Mouse (Mus musculus) c-Kit-positive CD71-positive TER-119-negative erythroid progenitor cells, embryonic 14.5 days (primary cell): ENCODE data around the gene 1700001C19Rik.
"Not testable (repeated sequence)": the region's sequence is repeated elsewhere in the genome, so short reads cannot be mapped to it uniquely, and the experiment has no call there.

Source experiments
- DNase-seq: peaks from one replicate; pipeline ENCODE4 v3.0.0-alpha.2; 2013; ENCODE audit warnings: low read depth

1700001C19Rik gene

DNA sequence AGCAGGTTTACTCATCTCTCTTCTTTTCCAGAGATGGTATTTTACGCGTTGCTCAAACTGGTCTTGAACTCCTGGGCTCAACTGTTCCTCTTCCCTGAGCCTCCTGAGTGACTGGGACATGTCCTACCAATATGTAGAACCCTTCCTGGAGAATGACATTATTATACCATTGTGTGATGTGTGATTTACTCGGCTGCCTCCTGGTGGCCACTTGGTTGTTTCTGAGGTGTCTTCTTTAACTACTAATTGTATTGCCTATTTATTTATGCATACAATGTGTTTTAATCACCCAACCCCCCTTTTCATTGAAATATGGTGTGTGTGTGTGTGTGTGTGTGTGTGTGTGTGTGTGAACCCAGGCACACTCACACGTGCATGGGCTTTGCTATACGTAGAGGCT, 6.4 kb downstream of the 1700001C19Rik start:
- DNase-seq = no peak

DNA sequence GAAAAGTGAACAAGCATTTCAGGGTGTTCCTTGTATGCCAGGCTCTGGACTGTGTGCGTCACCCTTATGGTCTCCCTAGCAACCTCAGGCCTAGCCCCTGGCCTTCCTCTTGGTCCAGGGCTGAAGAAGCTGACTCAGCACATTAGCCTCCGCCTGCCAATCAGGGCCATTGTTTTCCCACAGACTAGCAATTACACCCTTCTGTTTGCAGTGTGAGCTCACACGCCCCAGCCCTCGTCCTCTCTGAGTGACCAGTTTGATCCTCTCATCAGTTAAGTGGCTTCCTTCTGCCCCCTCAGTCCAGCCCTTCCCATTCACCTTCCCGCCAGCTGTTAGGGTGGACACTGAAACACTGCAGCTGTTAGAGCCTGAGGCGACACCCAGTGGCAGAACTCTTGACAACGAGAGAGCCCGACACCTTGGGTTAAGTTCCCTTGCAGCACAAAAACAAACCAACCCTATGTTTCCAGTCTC, 8.3 kb downstream of the 1700001C19Rik start:
- DNase-seq = no peak

DNA sequence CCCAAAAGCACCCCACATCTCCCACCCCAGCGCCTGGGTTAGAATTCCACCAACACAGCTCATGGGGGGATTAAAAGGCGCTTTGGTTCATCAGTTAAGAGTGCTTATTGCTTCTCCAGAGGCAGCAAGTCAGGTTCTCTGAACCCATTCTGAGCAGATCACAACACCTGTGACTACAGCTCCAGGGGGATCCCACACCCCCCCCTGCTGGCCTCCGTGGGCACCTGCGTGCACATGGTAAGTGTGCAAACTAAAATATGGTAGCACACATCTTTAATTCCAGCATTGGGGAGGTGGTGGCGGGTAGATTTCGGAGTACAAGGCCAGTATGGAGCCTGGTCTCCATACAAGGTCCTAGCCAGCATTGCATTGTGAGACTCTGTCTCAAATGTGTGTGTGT, 9.9 kb downstream of the 1700001C19Rik start:
- no peak for DNase-seq

DNA sequence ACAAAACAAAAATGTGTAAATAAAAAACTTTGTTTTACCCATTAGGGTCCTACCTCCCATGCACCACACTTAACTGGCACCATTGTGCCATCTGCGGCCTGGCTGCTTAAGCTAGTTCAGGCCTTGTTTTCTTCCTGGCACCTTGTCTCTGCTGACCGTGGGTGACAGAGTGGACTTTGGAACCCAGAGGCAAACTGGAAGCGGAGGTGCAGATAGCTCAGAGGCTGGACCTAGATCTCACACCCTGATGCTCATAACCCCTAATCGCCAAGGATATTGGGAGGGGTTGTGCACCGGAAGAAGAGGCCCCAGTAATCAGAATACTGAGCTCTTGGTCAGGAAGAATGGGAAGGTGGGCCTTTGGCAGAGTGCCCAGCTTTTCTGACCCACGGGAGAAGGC, 13.0 kb downstream of the 1700001C19Rik start:
- DNase-seq = no peak

DNA sequence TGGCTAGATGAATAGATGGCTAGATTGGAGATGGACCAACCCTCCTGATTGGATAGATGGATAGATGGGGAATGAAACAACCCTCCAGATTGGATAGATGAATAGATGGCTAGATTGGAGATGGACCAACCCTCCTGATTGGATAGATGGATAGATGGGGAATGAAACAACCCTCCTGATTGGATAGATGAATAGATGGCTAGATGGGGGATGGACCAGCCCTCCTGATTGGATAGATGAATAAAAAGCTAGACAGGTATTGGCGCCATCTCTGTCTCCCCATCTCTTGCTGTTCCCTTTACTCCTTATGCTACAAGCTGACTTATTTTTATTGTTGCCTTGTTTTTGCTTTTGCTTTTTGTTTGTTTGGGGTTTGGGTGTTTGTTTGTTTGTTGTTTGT, 14.6 kb downstream of the 1700001C19Rik start:
- not testable (repeated sequence) for DNase-seq

DNA sequence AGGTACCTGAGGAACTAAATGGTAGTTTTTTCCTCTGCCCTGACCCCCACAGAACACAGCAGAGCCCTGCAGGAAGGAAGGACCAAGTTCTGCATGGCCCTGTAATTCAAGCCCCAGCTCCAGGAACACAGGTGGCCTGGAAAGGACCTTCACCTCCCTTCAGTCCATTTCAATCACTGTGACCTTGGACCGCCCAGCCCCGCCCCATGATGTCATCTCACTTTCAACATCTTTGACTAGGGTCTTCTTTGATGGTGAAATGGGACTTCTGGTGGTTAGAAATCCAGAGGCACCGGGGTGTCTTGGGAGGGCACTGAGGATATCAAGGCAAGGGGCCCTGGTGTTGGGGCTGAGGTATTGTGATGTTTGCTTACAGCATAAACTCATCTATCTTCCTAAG, 15.6 kb downstream of the 1700001C19Rik start:
- no peak for DNase-seq

DNA sequence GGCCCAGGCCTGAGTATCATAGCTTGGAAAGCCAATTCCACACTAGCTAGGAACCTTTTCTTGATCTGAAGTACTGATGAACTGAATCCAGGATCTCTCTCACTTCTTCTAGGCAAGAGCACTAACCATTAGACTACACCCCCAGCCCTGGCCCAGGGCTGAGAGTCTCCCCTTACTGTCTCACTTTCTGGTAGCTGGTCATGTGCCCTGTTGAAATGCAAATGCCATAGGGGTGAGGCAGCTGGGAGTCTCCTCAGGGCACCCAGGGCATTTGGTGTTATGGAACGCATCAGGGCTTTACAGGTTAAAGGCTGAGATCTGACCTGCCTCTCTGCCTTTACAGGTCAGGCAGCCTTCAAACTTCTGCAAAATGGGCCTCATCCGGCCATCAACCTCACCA, 17.0 kb downstream of the 1700001C19Rik start:
- no peak for DNase-seq

DNA sequence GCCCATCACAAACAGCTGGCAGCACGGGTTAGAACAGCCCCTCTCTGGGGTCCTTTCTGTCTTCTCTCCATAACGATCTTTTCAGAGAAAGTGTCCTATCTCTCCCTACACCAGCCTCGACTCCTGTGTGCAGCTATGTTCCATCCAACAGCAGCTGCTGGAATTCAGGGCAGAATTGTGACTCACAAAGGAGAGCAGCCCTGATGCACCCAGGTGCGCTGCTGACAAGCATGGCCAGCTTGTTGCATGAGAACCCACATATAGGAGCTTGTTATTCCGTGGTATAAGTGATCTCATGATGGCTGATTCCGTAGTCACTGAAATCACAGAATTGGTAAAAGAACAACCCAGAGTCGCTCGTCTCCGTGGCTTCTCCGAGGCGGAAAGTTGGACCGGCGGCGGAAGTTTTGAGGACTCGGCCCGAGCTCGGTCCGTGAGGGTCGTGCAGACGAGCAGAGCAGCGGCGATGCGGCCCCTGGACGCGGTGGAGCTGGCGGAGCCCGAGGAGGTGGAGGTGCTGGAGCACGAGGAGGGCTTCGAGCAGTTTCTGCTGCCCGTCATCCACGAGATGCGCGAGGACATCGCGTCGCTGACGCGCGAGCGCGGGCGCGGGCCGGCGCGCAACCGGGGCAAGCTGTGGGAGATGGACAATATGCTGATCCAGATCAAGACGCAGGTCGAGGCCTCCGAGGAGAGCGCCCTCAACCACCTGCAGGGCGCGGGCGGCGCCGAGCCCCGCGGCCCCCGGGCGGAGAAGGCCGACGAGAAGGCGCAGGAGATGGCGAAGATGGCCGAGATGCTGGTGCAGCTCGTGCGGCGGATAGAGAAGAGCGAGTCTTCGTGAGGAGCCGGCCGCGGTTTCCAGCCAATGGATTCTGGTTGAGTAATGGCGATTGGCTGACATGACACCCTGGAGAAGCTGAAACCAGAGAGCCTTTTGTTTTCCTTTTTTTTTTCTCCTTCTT, 27.0 kb downstream of the 1700001C19Rik start:
- not testable (repeated sequence) for DNase-seq

DNA sequence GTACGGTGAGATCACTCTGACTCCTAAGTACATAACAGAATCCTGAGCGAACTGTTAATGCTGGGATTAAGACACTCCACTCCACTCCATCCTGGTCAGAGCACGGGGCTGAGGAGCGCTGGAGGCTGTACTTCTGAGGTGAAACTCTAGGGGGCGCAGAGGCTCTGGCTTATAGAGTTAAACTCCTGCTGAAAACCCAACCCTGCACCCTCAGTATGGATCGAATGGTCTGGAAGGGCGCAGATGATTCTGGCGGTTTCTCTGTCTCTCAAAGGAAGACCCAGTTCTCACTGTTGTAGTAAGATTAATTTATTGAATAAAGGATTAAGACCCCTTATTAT, 28.6 kb downstream of the 1700001C19Rik start:
- no peak for DNase-seq

DNA sequence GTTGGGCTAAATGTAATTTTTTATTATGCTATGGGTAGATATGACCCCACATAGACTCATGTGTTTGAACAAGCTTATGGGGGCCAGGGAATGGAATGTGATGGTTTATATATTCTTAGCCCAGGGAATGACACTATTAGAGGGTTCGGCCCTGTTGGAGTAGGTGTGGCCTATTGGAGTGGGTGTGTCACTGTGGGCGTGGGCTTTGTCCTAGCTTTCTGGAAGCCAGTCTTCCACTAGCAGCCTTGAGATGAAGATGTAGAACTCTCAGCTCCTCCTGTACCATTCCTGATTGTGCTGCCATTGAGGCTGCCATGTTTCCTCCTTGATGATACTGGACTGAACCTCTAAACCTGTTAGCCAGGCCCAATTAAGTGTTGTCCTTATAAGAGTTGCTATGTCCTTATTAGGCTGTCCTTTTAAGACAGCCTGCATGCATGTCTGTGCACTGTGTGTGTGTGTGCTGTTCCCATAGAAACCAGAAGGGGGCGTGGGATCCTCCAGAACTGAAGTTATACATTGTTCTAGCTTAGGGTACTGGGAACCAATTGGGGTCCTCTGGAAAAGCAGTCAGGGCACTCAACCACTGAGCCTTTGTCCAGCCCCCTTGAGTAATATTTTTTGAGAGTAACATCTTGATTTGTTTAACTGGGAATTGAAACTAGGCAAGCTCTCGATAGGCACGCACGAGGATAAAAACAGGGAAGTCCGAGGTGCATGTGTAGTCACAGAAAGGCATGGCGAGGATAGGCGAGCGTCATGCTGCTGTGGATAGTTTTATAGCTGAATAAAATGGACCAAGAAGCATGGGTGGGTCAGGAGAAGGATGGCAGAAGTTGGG, 29.2 kb downstream of the 1700001C19Rik start:
- DNase-seq = no peak

DNA sequence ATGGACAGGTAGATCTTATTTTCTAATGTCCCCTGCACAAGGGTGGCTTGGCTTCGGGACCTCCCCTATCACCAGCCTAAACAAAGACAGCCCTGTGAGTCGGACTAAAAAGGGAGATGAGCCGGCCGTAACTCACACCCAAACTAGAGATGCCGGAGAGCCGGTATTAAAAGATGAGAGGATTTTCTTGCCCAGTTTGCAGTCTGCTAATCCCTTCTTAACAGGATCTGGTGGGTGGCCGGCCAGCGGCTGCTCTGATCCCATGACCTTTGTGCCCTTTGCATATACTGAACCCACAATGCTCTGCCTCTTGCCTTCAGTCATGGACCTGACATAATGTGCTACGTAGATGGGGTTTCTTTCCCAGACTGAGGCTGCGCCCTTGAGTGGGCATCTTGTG, 36.7 kb downstream of the 1700001C19Rik start, which contains the start of gene Guca1a:
Guca1a (minus strand) TSS at position 134 of the 400 bp plus-strand sequence.
- no peak for DNase-seq

DNA sequence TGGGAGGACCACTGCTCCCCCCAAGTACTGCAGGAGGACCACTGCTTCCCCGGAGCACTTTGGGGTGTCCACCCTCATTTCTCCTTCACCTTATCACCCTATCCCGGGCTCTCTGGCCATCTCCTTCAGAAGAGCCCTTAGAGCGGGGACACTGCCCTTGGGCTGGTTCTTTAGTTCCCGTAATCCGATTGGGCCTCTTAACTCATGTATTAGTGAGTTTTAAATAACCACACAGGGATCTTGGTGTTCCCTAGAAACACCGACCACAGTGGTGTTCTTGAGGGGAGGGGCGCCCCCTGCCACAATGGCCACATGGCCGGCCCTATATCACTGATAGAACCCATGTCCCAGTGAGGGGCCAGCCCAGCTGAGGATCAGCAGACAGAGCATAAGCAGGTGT, 38.1 kb downstream of the 1700001C19Rik start:
- no peak for DNase-seq

DNA sequence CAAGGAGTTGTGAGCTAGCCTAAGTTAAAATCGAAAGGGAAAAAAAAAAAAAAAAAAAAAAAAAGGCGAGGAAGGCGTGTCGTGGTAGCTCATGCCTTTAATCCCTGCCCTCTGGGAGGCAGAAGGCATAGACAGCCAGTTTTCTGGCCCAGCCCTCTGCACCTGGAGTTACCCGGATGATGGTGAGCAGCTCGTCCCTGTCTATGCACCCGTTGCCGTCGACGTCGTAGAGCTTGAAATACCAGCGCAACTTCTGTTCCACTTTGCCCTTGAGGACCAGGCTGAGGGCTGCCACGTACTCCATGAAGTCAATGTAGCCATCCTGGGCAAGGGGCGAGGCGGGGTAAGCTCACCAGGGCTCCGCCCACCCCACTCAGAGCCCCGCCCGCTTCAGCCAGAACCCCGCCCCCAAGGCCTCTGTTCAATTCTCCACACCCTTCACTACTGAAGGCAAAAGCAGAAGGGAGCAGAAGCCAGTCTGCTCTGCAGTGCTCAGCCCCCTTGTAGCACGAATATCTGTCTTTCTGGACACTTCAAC, 41.7 kb downstream of the 1700001C19Rik start:
- DNase-seq = peak; percentile 50

DNA sequence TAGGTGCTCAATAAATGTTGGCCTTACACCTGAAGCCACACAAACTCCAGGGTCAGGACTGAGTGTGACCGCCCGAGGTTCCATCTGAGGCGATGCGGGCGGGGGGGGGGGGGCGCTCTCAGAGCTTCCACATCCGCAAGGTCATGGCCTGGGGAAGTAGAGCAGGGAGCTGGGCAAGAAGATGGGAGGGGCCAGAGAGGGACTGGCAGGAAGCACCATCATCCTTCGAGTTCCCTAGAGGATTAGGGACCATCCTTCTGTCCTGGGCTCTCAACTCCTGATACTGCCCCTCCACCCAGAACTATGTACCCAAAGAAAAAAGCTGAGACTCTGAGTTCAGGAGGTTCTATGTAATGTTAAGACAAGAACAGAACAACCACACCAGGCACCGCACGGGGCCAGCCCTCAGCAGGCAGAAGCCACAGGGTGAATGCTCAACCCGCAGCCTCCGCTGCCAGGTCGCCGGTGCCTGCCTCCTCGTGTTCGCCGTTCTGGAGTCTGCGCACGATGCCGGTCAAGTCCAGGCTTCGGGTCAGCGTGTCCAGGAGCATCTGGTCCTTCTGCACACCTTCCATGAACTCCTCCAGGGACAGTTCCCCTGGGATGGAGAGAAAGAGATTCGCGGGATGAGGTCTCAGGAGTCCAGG, 42.8 kb downstream of the 1700001C19Rik start:
- no peak for DNase-seq

DNA sequence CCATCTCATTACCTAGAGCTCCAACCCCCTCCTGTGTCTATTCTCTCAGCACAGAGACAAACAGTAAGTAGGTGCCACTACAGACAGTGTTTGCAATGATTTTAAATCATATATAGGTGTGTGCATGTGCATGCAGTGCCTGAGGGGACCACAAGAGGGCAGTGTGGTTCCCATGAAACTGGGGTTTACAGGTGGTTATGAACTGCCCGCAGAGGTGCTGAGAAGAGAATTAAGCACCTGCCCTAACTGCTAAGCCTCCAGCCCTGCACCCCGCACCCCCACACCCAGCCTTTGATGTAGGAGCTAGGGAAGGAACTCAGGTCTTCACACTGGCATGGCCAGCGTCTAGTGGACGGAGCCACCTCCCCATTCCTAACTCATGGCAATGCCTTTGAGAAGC, 50.5 kb downstream of the 1700001C19Rik start:
- DNase-seq = peak; percentile 27

DNA sequence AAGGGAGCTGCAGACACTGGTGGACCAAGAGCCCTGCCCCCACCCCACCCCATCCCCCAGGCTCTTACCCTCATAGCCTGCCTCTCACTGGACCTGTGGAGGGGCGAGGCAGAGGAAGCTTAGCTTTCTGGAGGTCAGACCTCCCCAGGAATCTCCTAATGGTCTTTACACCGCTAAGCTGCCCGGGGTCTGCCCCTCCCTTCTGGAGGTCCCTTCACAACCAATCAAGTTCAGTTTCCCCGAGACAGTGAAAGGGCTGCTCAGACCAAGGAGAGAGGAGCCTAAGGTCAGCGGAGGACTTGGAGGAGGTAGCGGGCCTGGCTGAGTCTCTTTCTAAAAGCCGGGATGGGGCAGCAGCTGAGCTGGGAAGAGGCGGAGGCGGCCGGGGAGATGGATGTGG, 52.0 kb downstream of the 1700001C19Rik start, which contains the start of gene Guca1b:
Guca1b (plus strand) TSS at position 249 of the 400 bp plus-strand sequence.
- DNase-seq = no peak

DNA sequence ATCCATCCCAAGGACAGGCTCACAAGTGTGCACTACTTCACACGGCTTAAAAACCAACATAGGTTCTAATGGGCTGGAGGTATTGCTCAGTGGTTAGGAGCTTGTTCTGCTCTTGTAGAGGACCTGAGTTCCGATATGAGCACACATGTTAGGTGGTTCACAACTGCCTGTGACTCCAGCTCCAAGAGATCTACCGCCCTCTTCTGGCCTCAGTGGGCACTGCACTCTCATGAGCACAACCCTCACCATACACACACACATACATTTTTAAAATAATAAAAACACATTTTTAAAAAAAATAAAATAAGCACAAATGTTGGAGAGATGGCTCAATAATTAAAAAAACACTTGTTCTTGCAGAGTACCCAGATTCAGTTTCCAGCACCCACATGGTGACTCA, 53.1 kb downstream of the 1700001C19Rik start:
- no peak for DNase-seq

DNA sequence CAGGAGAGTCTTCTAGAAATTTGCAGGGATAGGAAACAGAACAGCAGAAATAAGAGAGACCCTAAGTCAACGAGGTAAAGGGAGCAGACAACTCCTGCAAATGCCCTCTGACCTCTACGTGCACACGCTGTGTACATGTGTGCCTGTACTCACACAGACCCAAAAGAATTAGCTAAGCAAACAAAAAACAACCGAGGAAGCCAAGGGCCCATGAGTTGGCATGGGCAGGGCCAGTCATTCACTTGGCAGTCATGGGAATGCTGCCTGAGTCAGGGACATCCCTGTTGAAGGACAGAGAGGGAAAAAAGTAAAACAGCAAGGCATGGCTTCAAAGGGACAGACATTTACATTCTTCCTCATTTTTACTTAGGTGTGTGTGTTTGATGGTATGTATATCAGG, 53.9 kb downstream of the 1700001C19Rik start:
- no peak for DNase-seq

DNA sequence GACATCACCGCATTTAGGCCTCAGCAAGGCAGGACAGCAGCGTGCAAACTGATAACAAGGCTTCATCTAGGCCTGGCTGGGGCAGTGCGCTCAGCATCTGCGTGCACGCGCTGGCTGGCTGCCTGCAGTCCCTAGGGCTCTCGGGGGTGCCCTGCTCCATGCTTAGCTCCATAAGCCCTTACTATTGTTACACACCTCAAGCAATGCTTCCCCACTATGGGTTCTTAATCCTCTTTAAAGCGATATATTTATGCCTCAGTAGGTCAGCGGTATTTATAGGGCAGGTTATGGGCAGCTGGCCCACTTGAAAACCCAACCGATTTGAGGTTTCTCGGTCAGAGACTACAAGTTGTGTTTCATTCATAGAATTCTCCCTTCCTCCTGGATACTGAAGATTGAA, 55.3 kb downstream of the 1700001C19Rik start:
- no peak for DNase-seq

DNA sequence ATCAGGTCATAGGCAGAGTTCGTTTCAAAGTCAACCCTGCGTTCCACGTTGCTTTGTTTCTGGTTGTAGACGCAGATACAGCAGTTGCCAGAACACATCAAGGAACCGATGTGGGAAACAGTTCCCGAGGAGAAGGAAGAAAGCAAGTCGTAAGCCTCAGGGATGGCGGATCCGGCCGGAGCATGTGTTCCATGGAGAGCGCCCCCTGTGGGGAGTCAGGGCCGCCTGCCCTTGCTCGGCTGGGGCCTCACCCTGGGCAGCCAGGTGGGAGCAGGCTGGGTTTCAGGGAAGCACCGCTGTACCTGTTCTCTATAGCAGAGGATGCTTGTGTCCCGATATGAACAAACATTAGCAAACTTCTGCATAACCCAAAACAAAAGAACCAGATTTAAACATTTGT, 59.0 kb downstream of the 1700001C19Rik start:
- no peak for DNase-seq

DNA sequence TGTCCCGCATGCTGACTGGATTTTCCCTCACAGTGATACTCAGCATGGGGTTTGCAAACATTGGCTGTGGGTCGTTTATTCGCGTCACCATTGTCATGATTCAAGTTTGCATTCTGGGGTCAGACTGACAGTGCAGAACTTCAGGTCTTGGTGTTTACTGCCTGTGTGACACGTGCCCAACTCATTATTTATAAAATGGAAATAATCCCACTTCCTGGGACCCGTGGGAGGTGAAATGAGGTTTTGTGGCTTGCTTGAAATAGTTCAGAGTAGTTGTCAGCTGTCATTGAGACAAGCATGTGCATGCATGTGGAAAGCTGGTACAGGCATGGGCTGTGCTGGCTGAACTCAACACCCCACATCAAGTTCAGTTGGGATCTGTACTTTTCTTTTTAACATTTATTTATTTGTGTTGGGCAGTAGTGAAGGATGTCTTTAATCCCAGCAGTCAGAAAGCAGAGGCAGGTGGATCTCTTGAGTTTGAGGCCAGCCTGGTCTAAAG, 60.3 kb downstream of the 1700001C19Rik start:
- no peak for DNase-seq

DNA sequence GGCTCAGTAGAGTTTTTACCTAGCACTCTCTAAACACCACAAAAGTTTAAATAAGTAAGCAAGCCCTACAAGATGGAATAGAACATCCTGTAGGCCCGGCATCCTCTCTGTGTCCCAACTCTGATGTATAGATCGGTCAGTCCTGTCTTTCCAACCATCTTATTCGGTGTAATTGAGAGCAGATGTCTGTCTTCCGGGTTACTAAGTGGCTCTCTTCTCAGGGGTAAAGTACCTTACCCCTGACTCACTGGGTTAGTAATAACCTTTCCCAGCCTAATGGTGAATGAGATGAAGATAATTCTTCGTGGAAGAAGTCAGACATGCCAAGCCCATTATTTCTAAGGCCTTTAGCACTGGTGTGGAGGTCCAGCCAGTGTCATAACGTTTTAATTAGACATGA, 63.2 kb downstream of the 1700001C19Rik start:
- DNase-seq = no peak
